Mouse (Mus musculus): ENCODE data around the gene Pcbp2. TPM values are rescaled to one million over a fixed set of nuclear protein-coding genes. Genes with fewer than 3 reads are reported as not detected.
A peak's percentile ranks its signal among the peaks of the same experiment; 100 is the strongest.

Pcbp2 gene
- total RNA-seq, 2 experiments from 2014 or later, result 464 to 469 TPM

DNA sequence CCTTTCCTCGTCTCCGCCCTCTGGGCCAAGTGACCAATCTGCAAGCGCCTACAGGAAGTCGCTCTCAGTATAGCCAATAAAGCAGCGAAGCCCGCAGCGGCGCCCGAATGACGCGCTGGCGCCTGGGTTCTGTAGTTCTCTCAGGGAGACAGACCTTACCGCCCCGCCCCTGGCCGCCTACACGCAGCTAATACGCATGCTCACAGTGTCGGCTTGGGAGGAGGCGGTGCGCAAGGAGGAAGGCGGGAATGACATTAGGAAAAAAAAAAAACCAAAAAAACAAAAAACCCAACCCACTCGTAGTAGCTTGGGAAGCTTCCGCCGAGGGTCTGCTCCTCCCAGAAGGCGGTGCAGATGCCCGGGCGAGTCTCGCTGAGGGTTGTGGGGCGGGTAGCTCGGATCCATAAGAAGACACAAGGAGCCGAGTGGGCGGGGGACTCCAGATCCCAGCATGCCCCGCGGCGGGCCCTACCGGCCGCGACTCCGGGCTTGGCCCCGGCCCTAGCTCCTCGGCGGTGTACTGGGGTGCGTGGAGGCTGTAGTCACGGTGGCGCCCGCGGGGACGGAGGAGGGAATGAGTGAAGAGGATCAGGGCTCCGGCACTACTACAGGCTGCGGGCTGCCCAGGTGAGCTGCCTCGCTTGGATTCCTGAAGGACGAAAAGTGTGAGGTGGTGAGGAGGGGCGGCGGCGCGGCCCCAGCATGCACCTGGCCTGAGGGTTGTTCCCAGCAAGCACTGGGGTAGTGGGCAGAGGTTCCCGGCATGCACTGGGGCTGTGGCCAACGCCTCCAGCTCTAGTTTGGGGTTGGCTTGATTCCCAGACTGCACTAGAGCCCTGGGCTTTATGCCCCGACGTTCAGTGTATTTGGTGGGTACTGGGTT is 47.9 kb downstream of the Pcbp2 start, which contains the start of gene Tarbp2:
Gene Tarbp2 (plus strand): TSS at position 217 of the 883 bp plus-strand sequence.
- intact Hi-C loops (cut with DNase I), result loop anchor here (1.0 kb wide), 2 partner anchors 47 to 153 kb away; no protein-coding TSS in a partner anchor
- DNase-seq (ENCODE audit: low spot score in 2 of 2), result peak; percentile 100

DNA sequence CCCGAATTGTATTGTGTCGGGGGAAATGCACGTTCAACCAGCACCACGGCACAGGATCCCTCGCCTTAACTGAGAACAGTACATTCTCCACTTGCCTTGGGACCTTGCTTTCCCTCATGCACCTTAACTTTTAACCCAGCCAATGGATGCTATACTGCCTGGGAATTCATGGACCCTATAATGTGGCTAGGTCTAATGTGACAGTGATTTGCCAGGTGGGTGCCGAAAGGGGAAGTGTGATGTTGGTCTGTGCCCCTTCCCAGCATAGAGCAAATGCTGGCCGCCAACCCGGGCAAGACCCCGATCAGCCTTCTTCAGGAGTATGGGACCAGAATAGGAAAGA is 48.5 kb downstream of the Pcbp2 start:
- intact Hi-C loops (cut with DNase I), result loop anchor here (1.0 kb wide), 2 partner anchors 48 to 152 kb away; no protein-coding TSS in a partner anchor
- no peak for DNase-seq (ENCODE audit: low spot score in 2 of 2)

DNA sequence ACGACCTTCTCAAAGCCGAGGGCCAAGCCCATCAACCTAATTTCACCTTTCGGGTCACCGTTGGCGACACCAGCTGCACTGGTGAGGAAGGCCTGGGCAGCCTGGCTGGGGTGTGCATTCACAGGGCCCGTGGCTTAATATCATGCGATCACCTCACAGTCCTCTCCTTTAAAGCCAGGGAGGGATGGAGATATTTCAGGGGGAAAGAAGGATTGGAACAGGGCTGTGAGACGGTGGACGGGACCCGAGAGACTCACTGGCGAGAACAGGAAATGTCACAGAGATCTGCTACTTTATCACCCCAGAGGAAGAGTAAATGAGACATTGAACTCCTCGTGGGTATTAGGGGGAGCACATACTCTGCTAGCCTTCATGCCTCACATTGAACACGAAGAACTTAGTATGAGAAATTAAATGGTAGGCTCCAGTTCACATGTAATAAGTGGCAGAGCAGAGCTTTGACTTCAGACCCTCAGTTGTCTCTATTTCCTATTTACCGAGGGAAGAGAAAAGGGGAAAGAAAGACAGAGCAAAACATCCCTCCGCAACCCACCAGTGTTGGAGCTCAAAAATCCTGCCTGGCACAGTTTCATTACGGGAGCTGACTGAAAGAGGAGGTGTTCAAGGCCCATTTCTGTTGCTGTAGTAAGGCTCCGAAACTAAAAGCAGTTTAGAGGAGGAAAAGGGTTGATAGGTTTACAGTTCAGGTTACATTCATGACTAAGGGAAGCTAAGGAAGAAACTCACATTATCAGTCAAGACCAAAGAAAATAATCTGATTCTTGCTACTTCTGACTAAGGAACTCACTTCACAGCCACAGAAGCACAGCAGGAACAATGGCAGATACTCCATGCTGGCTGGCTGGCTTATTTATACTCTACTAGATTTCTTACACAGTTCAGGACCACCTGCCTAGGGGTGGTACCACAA is 49.1 kb downstream of the Pcbp2 start:
- no peak for DNase-seq (ENCODE audit: low spot score in 2 of 2)
- intact Hi-C loops (cut with DNase I), result no loop called here

DNA sequence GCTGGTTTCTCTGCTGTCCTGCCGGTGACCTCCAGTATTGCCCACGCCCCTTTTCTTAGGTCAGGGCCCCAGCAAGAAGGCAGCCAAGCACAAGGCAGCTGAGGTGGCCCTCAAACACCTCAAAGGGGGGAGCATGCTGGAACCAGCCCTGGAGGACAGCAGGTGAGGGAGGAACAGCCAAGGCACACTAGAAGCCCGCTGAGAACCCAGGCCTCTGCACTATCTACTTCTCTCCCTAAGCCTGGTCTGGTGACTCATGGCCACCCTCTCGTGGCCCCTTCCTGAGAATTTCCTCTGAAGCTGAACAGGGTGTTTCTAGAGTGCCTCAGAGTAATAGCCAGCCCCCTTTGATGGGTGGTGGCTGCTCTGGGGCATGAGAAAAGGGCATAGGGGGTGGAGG is 50.1 kb downstream of the Pcbp2 start:
- no peak for DNase-seq (ENCODE audit: low spot score in 2 of 2)
- intact Hi-C loops (cut with DNase I), result no loop called here

DNA sequence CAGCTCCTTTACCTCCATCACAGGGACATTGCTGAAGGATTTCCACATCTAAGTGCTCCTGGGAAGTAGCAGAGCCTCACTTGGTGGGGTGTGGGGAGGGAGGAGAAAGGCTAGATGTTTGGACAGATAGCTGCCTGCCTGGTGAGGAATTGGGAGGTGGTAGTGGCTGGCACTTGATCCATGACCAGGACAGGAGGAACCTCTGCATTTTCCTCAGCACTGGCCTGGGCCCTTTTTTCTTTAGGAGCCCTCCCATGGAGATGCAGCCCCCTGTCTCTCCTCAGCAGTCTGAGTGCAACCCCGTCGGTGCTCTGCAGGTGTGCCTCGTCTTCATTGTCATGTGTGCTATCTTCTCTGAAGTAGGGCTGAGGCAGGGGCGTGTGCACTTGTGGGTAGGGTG is 51.1 kb downstream of the Pcbp2 start:
- intact Hi-C loops (cut with DNase I), result no loop called here
- DNase-seq (ENCODE audit: low spot score in 2 of 2), result no peak

DNA sequence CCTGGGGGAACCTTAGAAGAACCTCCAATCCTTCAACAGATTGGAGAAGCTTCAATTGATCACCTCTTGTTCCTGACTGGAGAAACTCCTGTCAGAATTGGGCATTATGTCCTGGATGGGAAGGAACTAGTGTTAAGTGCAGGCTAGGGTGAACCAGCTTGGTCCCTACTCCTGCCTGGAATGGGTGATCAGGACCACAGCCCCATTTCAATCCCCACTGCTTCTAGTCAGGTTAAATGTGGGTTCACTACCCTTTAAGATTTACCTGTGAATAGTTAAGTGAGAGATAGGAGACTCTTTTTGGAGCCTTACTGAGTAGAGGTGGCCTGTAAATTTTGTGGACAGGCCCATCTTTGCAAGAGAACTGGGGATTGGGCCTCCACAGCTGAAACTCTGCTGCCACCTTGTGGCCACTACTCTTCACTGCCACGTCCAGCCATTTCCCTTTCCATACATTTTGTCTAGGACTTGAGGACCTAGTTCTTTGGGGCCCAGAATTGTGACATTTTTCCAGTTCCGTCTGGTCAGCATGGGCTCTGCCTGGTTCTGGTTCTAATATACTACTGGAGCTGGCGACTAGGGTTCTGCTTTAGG is 54.6 kb downstream of the Pcbp2 start, which contains the start of gene Npff:
Gene Npff (minus strand): TSS at position 51 of the 594 bp plus-strand sequence.
- intact Hi-C loops (cut with DNase I), result no loop called here
- DNase-seq (ENCODE audit: low spot score in 2 of 2), result peak; percentile 78 to 85

DNA sequence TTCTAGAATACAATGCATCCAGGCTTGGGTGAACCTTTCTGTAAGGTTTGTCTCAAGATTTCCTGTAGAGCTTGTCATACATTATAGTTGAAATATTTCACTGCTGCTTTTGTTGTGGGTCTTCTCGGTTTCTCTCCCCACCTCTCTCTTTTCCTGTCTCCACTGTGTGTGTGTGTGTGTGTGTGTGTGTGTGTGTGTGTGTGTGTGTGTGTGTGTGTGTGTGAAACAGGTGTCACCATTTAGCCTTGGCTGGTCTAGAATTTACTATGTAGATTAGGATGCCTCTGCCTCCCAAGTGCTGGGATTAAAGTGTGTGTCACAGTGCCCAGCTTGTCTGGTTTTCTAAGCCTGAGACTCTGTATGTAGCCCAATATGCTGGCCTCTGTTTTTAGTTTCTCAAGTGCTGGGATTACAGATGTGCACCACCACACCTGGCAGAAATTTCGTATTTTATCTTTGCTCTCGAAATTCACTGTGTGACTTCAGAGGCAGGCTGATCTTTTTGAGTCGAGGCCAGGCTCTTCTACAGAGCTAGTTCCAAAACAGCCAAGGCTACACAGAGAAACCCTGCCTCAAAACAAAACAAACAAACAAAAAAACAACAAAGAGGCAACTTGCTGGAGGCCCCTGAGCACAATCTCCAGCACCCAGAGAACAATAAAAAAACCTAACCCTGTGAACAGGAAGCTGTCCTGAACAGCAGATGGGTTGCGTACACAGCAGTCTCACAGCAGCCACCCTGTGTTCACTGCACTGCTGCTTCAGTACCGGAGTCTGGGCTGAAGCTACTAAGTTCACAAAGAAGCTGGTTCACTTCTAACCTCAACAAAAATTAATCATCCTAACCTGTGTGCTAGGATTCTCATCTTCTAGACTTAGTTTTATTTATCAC is 56.0 kb downstream of the Pcbp2 start:
- no peak for DNase-seq (ENCODE audit: low spot score in 2 of 2)

DNA sequence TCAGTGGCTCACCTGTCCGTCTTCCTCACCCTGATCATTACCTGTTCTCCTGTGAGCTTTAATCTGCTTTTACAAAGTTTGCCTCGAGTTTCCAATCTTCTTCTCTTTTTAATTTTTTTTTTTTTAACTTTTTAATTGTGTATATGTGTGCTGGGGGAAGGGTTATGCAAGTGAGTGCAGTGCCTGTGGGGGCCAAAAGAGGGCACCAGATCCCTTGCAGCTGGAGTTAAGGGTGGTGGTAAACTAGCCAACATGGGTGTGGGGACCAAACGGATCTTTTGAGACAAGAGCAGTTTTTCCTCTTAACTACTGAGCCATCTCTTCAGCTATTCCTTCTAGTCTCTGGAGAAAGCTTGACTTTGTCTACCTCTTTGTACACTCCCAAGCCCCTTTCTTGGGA is 57.6 kb downstream of the Pcbp2 start:
- intact Hi-C loops (cut with DNase I), result no loop called here
- DNase-seq (ENCODE audit: low spot score in 2 of 2), result no peak

More for the DNA sequence above, 56.0 kb downstream of the Pcbp2 start:
- intact Hi-C loops (cut with DNase I), result no loop called here

DNA sequence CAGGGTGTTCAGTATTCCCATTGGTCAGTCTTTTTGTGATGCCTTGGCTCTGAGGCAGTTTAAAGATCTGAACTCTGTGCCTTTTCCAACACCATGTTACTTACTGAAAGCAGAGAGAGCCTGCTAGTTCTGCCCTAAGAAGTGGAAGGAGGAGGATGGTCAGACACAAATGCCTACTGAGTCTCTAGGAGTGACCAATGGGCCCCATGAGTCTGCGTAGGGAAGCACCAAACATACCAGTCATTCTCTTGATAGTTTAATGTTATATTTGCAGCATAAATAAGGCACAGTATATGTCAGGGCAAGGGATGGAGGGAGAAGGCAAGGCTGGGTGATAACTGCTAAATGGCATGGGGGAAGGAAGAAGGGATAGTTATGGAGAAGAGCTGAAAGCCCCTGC is 58.1 kb downstream of the Pcbp2 start:
- intact Hi-C loops (cut with DNase I), result no loop called here
- no peak for DNase-seq (ENCODE audit: low spot score in 2 of 2)

DNA sequence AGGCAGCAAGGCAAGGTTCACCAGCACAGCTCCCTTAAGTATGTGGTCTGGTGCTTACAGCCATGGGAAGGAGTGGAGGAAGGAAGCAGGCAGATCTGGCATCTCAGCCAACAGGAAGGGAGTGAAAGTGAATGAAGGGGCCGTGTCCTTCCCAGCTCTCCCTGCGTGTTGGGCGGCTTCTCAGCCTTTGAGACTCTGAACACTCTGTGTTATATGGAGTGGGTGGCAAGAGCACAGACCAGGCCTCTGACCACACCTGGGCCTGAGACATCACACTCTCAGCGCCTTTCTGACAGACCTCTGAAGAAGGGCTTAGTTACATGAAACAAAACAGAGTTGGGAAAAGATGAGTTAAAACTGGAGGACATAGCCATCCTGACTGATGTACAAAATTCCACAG is 60.2 kb downstream of the Pcbp2 start:
- DNase-seq (ENCODE audit: low spot score in 2 of 2), result no peak
- intact Hi-C loops (cut with DNase I), result no loop called here

DNA sequence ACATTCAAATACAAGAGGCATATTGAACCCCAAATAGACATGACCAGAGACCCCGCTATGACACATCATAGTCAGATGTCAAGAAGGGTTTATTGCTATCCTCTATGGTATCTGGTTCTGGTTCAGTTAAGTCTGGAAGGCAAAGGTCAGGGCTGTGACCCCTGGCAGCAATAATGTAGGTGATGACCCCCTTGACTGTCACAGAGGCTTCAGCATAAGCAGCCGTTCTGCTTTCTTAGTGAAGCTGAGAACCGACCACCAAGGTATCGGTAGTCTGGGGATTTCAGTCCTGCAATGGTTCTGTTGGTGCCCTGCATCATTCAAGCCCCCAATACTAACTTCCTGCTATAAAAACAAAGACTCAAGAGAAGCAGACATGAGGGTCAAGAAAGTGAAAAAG is 61.2 kb downstream of the Pcbp2 start:
- no peak for DNase-seq (ENCODE audit: low spot score in 2 of 2)
- intact Hi-C loops (cut with DNase I), result no loop called here

DNA sequence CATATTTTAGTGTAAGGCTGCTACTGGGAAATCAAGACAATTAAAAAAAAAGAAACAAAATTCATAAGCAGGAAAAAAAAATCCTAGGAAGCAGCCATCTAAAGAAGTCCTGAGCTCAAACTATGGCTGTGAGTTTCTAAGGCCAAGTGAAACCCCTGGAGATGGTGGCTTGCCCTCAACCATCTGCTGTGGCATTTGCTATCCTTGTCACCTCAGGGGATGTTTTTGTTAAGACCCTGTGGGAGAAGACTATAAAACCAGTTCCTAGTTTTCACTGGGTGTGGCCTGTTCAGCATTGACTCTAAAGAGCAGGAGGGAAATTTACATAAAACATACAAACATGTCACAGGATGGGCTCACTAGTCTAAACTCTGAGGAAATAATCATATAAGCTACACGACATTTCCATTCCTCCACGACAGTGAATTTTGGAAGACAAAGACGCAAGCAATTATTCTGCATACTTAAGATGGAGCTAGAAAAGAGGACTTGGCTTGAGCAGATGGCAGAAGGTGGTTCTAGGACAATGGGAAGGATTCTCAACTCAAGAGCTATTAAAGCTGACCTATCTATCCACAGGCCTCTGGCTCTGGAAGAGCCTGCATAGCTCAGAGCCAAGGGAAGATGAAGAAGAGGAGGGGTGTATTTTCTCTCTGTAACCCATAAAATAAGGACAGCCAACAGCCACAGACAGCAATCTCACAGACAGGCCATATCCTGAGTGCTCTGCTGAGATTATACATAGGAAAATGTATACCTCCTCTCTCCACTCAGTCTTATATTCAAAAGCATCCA is 62.0 kb downstream of the Pcbp2 start:
- no peak for DNase-seq (ENCODE audit: low spot score in 2 of 2)
- intact Hi-C loops (cut with DNase I), result no loop called here

DNA sequence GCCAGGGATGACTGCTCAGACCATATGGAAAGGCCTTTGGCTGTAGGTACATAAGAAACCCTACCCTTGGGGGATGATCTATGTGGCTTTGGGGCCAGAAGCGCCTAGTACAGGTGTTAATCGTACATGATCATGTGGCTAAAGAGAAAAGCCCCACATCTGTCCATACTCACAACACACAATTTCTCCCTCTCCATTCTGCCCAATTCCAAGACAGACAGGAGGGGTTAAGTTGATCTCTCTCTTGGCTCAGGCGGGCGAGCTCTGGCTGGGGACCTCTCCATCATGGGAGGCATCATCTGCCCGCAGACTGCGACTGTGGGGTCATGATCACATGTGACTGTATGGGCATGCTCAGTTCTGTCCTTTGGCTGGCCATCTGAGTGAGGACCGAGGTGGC is 63.6 kb downstream of the Pcbp2 start:
- intact Hi-C loops (cut with DNase I), result no loop called here
- no peak for DNase-seq (ENCODE audit: low spot score in 2 of 2)

DNA sequence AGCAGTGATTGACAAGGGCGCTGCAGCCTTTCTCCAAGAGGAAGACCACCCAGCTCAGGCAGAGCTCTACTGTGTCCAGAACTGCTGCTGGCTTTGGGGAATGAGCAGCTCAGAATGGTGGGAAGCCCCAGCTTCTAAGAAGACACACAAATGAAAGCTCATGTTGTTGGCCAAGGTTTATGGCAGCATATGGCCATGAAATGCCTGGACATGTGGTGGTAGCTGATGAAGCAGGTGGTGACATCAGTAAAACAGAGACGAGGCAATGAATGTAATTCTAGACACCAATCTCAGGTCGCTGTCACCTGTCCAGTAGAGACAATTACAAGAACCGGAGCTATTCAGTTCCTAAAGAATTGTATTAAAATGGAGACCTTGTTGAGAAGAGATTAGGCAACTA is 74.5 kb downstream of the Pcbp2 start:
- intact Hi-C loops (cut with DNase I), result no loop called here
- DNase-seq (ENCODE audit: low spot score in 2 of 2), result no peak

DNA sequence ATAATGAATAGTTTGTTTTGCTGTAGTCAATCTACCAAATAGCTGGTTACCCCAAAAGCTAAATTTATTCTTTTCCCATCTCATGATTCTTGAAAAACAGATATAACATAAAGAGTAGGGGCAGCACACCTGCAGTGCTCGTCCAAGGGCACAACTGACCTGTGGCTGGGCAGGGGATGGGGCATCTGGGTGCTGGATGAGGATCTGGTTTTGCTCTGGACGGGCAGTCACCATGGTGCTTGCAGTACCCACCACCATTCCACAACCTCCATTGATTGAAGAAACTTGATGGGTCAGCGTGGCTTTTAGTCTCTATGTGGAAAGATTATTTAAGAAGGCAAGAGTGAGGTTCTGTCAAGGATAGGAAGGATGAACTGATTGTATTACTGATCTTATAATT is 75.9 kb downstream of the Pcbp2 start:
- no peak for DNase-seq (ENCODE audit: low spot score in 2 of 2)
- intact Hi-C loops (cut with DNase I), result loop anchor here (2.0 kb wide), 2 partner anchors 79 to 125 kb away; partner anchors contain the start of genes Atf7 and Gm28047

DNA sequence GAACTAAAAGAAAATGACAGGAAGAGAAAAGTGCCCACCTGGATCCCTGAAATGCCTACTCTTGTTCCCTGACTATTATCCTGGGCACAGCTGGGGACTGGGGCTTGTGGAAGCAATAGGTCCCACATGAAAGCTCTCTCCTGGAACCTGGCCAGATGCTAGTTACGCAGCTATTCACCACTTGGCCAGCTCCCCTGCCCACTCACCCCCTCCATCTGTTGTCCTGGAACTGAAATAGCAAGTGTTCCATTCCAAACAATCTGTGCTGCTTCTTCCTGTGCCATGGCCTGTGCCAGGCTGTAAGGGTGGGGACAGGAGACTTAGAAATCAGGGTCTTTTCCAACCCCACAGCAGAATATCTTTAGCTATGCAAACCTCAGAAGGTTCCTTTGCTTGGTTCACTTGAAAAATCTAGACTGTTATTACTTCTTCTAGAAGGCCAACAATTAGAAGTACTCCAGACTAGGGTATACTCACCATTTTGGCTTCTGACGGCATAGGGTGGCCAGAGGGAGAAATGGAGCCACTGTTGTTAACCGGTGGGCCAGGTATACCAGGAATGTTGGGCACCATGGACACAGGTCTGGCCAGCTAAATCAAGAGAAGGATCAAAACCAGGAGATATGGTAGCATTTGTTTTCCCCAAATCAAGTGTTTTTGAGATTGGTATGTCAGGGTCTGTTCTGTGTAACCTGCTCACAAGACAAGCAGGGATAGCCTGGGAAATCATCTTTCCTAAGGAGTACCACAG is 76.5 kb downstream of the Pcbp2 start:
- peak; percentile 86 to 97 for DNase-seq (ENCODE audit: low spot score in 2 of 2)
- intact Hi-C loops (cut with DNase I), result loop anchor here (2.0 kb wide), 2 partner anchors 78 to 124 kb away; partner anchors contain the start of genes Atf7 and Gm28047

DNA sequence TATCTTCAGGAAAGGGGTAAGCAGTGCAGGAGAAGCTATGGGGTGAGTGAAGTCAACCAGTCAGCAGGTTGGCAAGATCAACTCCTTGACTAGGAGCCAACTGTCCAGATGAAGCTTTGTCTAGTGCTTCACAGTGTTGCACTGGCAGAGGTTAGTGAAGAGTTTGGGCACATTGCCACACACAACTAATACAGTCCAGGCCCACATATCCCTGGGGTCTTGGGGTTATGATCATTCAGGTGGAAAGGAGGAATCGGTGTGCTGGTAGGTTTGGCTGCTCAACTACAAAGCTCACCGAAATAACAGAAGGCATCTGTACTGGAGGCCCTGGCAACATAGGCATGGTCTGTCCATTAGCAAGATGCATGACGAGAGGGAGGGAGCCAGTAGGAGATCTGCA is 77.1 kb downstream of the Pcbp2 start:
- DNase-seq (ENCODE audit: low spot score in 2 of 2), result no peak
- intact Hi-C loops (cut with DNase I), result loop anchor here (2.0 kb wide), 2 partner anchors 77 to 123 kb away; partner anchors contain the start of genes Atf7 and Gm28047
